Mouse (Mus musculus): ENCODE data around the gene Gtf2h5.

- no peak for TF ChIP-seq EP300 (IDR thresholded peaks at IDR 0.05)
- TF ChIP-seq CTCF (IDR thresholded peaks at IDR 0.05) = peak; percentile 39
These were observed 31.4 kb downstream of the Gtf2h5 start for GRCm38 (mm10) chr17:6110956-6111355.
